32 mouse cellular contexts compared by ENCODE assay signal in the genomic region with DNA sequence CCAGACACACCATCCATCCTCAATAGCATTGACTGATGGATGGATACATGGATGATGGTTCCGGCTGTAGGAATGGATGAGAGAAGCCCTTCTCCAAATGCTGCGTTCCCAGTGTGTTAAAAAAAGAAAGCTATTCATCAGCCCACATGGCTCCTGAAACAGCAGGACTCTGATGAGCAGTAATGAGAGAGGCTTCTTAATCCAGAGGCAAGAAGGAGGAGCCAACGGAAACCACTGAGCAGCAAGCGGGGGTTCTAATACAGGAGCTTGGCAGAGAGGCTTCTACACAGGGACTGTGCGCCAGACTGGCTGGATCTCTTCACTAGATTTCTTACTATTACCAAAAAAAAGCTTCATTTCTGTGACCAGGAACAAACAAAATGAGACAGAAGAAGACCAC.
DNase-seq lines count a peak whose midpoint lies in the region; ATAC-seq and TF ChIP-seq lines count a peak whose summit lies in the region.
"Had no signal": no experiment of that assay in that cellular context is flagged by ENCODE, and none has a peak within 500 bp of the region (broad histone marks: within the 10 kb centered on the region; RNA-seq: fewer than 3 reads in every experiment).

No protein-coding gene starts in this region.

- intact Hi-C loops in left cerebral cortex, postnatal 10 days (cut with DNase I), result no loop called here

- no peak overlapping the region for H3K27ac ChIP-seq in hindbrain, embryonic 15.5 days (replicated peaks)
- H3K27ac ChIP-seq in hindbrain, postnatal 0 days, result no peak overlapping the region
- H3K27ac ChIP-seq: embryonic facial prominence, embryonic 13.5 days; forebrain, embryonic 10.5 days; hindbrain, embryonic 14.5 days; intestine, embryonic 15.5 days; kidney, postnatal 0 days; liver, embryonic 14.5 days; macrophage; midbrain, embryonic 15.5 days; neural tube, embryonic 13.5 days had no signal

- no peaks in the 10 kb centered on the region for H3K27me3 ChIP-seq in hindbrain, embryonic 15.5 days
- no peaks in the 10 kb centered on the region for H3K27me3 ChIP-seq in hindbrain, postnatal 0 days (ENCODE audit: insufficient read depth, low read length)
- H3K27me3 ChIP-seq: intestine, embryonic 15.5 days; midbrain, embryonic 15.5 days; neural tube, embryonic 13.5 days had no signal

- ATAC-seq in hindbrain, embryonic 15.5 days (ENCODE audit: low FRiP score, low read depth), result peak; percentile 59; the same call in 1 of the 2 replicates
- ATAC-seq in hindbrain, postnatal 0 days, result no peak
- no peak for ATAC-seq in granulocyte monocyte progenitor cell, adult 5-6 weeks (replicated peaks; ENCODE audit: poor library complexity, severe bottlenecking)
- ATAC-seq: CD4-positive, CD25-positive, alpha-beta regulatory T cell, adult 4 months; forebrain, postnatal 0 days; intestine, embryonic 15.5 days; midbrain, embryonic 15.5 days had no signal

- no peaks in the 10 kb centered on the region for H3K4me1 ChIP-seq in hindbrain, embryonic 15.5 days (replicated peaks)
- H3K4me1 ChIP-seq in hindbrain, postnatal 0 days (ENCODE audit: insufficient read depth, low read length), result no peaks in the 10 kb centered on the region
- H3K4me1 ChIP-seq: embryonic facial prominence, embryonic 13.5 days; heart, embryonic 12.5 days; intestine, embryonic 15.5 days; midbrain, embryonic 15.5 days; neural tube, embryonic 13.5 days had no signal

- no peak for DNase-seq in hindbrain, postnatal 0 days (ENCODE audit: low spot score)
- peak; percentile 34 to 39 for DNase-seq in left cerebral cortex, adult 9 months (ENCODE audit: low spot score in 2 of 2)
- DNase-seq in left cerebral cortex, postnatal 10 days (ENCODE audit: extremely low spot score in 1 of 2, low spot score in 2 of 2), result no peak
- DNase-seq in right cerebral cortex, postnatal 10 days (ENCODE audit: low spot score in 2 of 2), result peak; percentile 41 to 54
- no peak for DNase-seq in right cerebral cortex, postnatal 4 days
- DNase-seq: adrenal gland, postnatal 25 days; cerebellum, adult 18-20 months; forebrain, postnatal 0 days; gastrocnemius, postnatal 14 days; heart, adult 11 months; heart, postnatal 4 days; kidney, adult 2 months; kidney, postnatal 4 days; liver; lung, adult 2 months; lung, postnatal 10 days; retina, postnatal 1 day; thymus, postnatal 4 days had no signal

- no peak for TF ChIP-seq CTCF in hindbrain, postnatal 0 days (IDR thresholded peaks at IDR 0.05; ENCODE audit: low read depth)

- no peak overlapping the region for H3K9ac ChIP-seq in hindbrain, embryonic 15.5 days
- no peak overlapping the region for H3K9ac ChIP-seq in hindbrain, postnatal 0 days (replicated peaks; ENCODE audit: low read length)
- H3K9ac ChIP-seq: embryonic facial prominence, embryonic 13.5 days; forebrain, postnatal 0 days; heart, embryonic 12.5 days; hindbrain, embryonic 14.5 days; intestine, embryonic 15.5 days; liver, embryonic 14.5 days; midbrain, embryonic 15.5 days; neural tube, embryonic 13.5 days had no signal

- H3K9me3 ChIP-seq in hindbrain, embryonic 15.5 days, result no peaks in the 10 kb centered on the region
- H3K9me3 ChIP-seq in hindbrain, postnatal 0 days (ENCODE audit: low read length), result no peaks in the 10 kb centered on the region
- H3K9me3 ChIP-seq: embryonic facial prominence, embryonic 13.5 days; forebrain, embryonic 10.5 days; intestine, embryonic 15.5 days; midbrain, embryonic 15.5 days; neural tube, embryonic 13.5 days had no signal

- WGBS in hindbrain, embryonic 15.5 days, result 52% methylated on average over 5 of the region's 5 CpGs
- 53% methylated on average over 5 of the region's 5 CpGs for WGBS in hindbrain, postnatal 0 days

- no peaks in the 10 kb centered on the region for H3K36me3 ChIP-seq in hindbrain, embryonic 15.5 days
- no peaks in the 10 kb centered on the region for H3K36me3 ChIP-seq in hindbrain, postnatal 0 days (ENCODE audit: insufficient read depth, low read length)
- H3K36me3 ChIP-seq: embryonic facial prominence, embryonic 13.5 days; forebrain, embryonic 10.5 days; heart, embryonic 12.5 days; intestine, embryonic 15.5 days; midbrain, embryonic 15.5 days; neural tube, embryonic 13.5 days had no signal

- no peak overlapping the region for H3K4me3 ChIP-seq in hindbrain, embryonic 15.5 days
- H3K4me3 ChIP-seq in hindbrain, postnatal 0 days (ENCODE audit: low read length), result no peak overlapping the region
- H3K4me3 ChIP-seq: embryonic facial prominence, embryonic 13.5 days; forebrain, embryonic 10.5 days; heart, embryonic 12.5 days; intestine, embryonic 15.5 days; midbrain, embryonic 15.5 days; myocyte; neural tube, embryonic 13.5 days had no signal

- H3K4me2 ChIP-seq in hindbrain, embryonic 15.5 days, result no peak overlapping the region
- H3K4me2 ChIP-seq in hindbrain, postnatal 0 days (ENCODE audit: low read depth, low read length), result no peak overlapping the region
- H3K4me2 ChIP-seq: embryonic facial prominence, embryonic 13.5 days; heart, embryonic 12.5 days; hindbrain, embryonic 14.5 days; intestine, embryonic 15.5 days; midbrain, embryonic 15.5 days; neural tube, embryonic 13.5 days had no signal

Comparison
In these comparisons a context has a peak if more than half of its experiments do, and no peak if none do; other contexts are left out.
1. DNase-seq: peak in left cerebral cortex, adult 9 months (2 of 2) and right cerebral cortex, postnatal 10 days (2 of 2); none in hindbrain, postnatal 0 days (single experiment), left cerebral cortex, postnatal 10 days (0 of 2) and right cerebral cortex, postnatal 4 days (single experiment).